9 mouse cellular contexts compared by ENCODE assay signal in genomic region chr2:33933606-33934510, GRCm38 (mm10). TPM values are rescaled to one million over a fixed set of nuclear protein-coding genes. Genes with fewer than 3 reads are reported as not detected.
A peak's percentile ranks its signal among the peaks of the same experiment; 100 is the strongest.
DNase-seq lines count a peak whose midpoint lies in the region; ATAC-seq and TF ChIP-seq lines count a peak whose summit lies in the region.
"Had no signal": no experiment of that assay in that cellular context is flagged by ENCODE, and none has a peak within 500 bp of the region (broad histone marks: within the 10 kb centered on the region; RNA-seq: fewer than 3 reads in every experiment).

No protein-coding gene starts in this region.

- H3K27ac ChIP-seq in heart, embryonic 14.5 days (replicated peaks in 1 of 2; ENCODE audit: control insufficient read depth in 1 of 2, insufficient read depth in 1 of 2, low read depth in 2 of 2, low read length in 2 of 2), result no peak overlapping the region
- H3K27ac ChIP-seq in forebrain, embryonic 14.5 days (ENCODE audit: low read depth, low read length), result no peak overlapping the region
- H3K27ac ChIP-seq in layer of hippocampus, adult 2 months, result no peak overlapping the region

- intact Hi-C loops in heart, postnatal 14 days (cut with DNase I), result no loop called here

- no peak for TF ChIP-seq CTCF in layer of hippocampus, adult 2 months (conservative IDR thresholded peaks at IDR 0.05)

- H3K9me3 ChIP-seq in heart, embryonic 14.5 days (ENCODE audit: control insufficient read depth, low read length), result 0 out of 2 replicates have a peak, but pooled peaks cover 3% of the 10 kb centered on the region
- H3K9me3 ChIP-seq in forebrain, embryonic 14.5 days (replicated peaks; ENCODE audit: control insufficient read depth, low read length), result no peaks in the 10 kb centered on the region; the same call in 1 of the 2 replicates

- 67% methylated on average over 10 of the region's 10 CpGs for WGBS in heart, embryonic 14.5 days
- whole genome bisulfite sequencing in forebrain, embryonic 14.5 days, result 69% methylated on average over 10 of the region's 10 CpGs

- ATAC-seq in heart, embryonic 14.5 days (ENCODE audit: insufficient number of reproducible peaks, insufficient read depth, low FRiP score, low read depth), result peak; percentile 71
- ATAC-seq in forebrain, embryonic 14.5 days, result peak; percentile 58
- ATAC-seq in megakaryocyte-erythroid progenitor cell, adult 5-6 weeks (replicated peaks; ENCODE audit: low FRiP score, low TSS enrichment, poor library complexity, severe bottlenecking), result peak; percentile 77

- H3K27me3 ChIP-seq in heart, embryonic 14.5 days (ENCODE audit: control insufficient read depth, insufficient read depth, low read length), result no peaks in the 10 kb centered on the region
- no peaks in the 10 kb centered on the region for H3K27me3 ChIP-seq in forebrain, embryonic 14.5 days (replicated peaks; ENCODE audit: control insufficient read depth, insufficient read depth, low read length)

- no peak overlapping the region for H3K4me2 ChIP-seq in heart, embryonic 14.5 days (ENCODE audit: low read length)
- H3K4me2 ChIP-seq in forebrain, embryonic 14.5 days (ENCODE audit: low read length), result no peak overlapping the region

- no peaks in the 10 kb centered on the region for H3K4me1 ChIP-seq in heart, embryonic 14.5 days (ENCODE audit: control insufficient read depth in 2 of 2, insufficient read depth in 2 of 2, low read length in 2 of 2)
- H3K4me1 ChIP-seq in forebrain, embryonic 14.5 days (ENCODE audit: control insufficient read depth, insufficient read depth, low read length), result peaks cover 9% of the 10 kb centered on the region; the same call in 1 of the 2 replicates

- no peak overlapping the region for H3K4me3 ChIP-seq in heart, embryonic 14.5 days (ENCODE audit: control insufficient read depth in 1 of 2, insufficient read depth in 1 of 2, low read depth in 1 of 2, low read length in 2 of 2)
- no peak overlapping the region for H3K4me3 ChIP-seq in forebrain, embryonic 14.5 days (ENCODE audit: low read depth, low read length)
- H3K4me3 ChIP-seq in layer of hippocampus, adult 2 months, result no peak overlapping the region

- no peak for DNase-seq in heart, postnatal 14 days
- DNase-seq in ES-CJ7 (ENCODE audit: low read depth, low spot score), result peak; percentile 7
- DNase-seq in forebrain, embryonic 14.5 days (ENCODE audit: low spot score), result no peak
- no peak for DNase-seq in layer of hippocampus, adult 2 months (ENCODE audit: low spot score in 2 of 2)
- no peak for DNase-seq in urinary bladder, postnatal 14 days (ENCODE audit: low spot score)
- no peak for DNase-seq in adrenal gland, adult 8-10 months
- DNase-seq: right cerebral cortex, postnatal 14 days had no signal

- H3K9ac ChIP-seq in heart, embryonic 14.5 days (ENCODE audit: low read length), result no peak overlapping the region
- no peak overlapping the region for H3K9ac ChIP-seq in forebrain, embryonic 14.5 days (ENCODE audit: low read length)

- H3K36me3 ChIP-seq in heart, embryonic 14.5 days (ENCODE audit: control insufficient read depth, insufficient read depth, low read length), result no peaks in the 10 kb centered on the region
- no peaks in the 10 kb centered on the region for H3K36me3 ChIP-seq in forebrain, embryonic 14.5 days (ENCODE audit: control insufficient read depth, insufficient read depth, low read length)

RNA-seq across cellular contexts. Expression of gene Mvb12b, which starts 46.1 kb away (rescaled TPM):
- polyA plus RNA-seq in heart, embryonic 14.5 days (2014; fragmentation: Nextera tagmentation; extraction: Ambion mirVana), result 10.4 TPM in 2 replicates
- 10 to 100 TPM; 18.1 to 19.1 TPM for total RNA-seq in heart, postnatal 14 days (2021)
- 49.5 and 52.2 TPM in 2 replicates for polyA plus RNA-seq in forebrain, embryonic 14.5 days (2014; fragmentation: Nextera tagmentation; extraction: Ambion mirVana)
- total RNA-seq in megakaryocyte-erythroid progenitor cell, adult 5-6 weeks (2014; fragmentation: Nextera tagmentation), result 43.6 and 57.1 TPM in 2 replicates
- 11.3 and 15.2 TPM in 2 replicates for total RNA-seq in megakaryocyte-erythroid progenitor cell, adult 5-6 weeks (2017)
- total RNA-seq in layer of hippocampus, adult 2 months (2021), result 10 to 100 TPM; 82.0 to 83.6 TPM
- 10 to 100 TPM; 20.3 to 35.9 (median 24.1) TPM for total RNA-seq in adrenal gland, adult 8-10 months (2022)
